Mouse (Mus musculus): ENCODE results near the gene Nol10.
"Not testable (repeated sequence)": the region's sequence is repeated elsewhere in the genome, so short reads cannot be mapped to it uniquely, and the experiment has no call there.

- not testable (repeated sequence) for TF ChIP-seq CTCF (IDR thresholded peaks at IDR 0.05; ENCODE audit: borderline replicate concordance, control insufficient read depth, extremely low read depth, insufficient read depth, low read length, poor library complexity); POLR2A (IDR thresholded peaks at IDR 0.05; ENCODE audit: control insufficient read depth, extremely low read depth, insufficient read depth, low read length, poor library complexity)
These were observed 116.3 kb downstream of the Nol10 start for GRCm38 (mm10) chr12:17464550-17464949.
